Mouse (Mus musculus) megakaryocyte, embryonic 14.5 days (primary cell): ENCODE data around the gene Hba-a1. TPM values are rescaled to one million over a fixed set of nuclear protein-coding genes. Genes with fewer than 3 reads are reported as not detected.

Experiments used
- H3K27me3 ChIP-seq: replicated peaks from 2 replicates; pipeline ENCODE3; 2012; ENCODE audit warnings: inconsistent platforms
- H3K36me3 ChIP-seq: replicated peaks from 2 replicates; pipeline ENCODE3; 2012; ENCODE audit warnings: low read length, inconsistent platforms, mixed read lengths
- H3K4me1 ChIP-seq: 2 replicates; pipeline ENCODE4 v1.6.1; 2012; ENCODE audit warnings: inconsistent platforms
- H3K4me3 ChIP-seq: replicated peaks from 2 replicates; pipeline ENCODE3; 2012; ENCODE audit warnings: moderate library complexity, mild to moderate bottlenecking, inconsistent platforms
- H3K9me3 ChIP-seq: 2 replicates; pipeline ENCODE4 v1.6.1; 2012; ENCODE audit warnings: inconsistent platforms
- FLI1 ChIP-seq: IDR thresholded peaks from 2 replicates; pipeline ENCODE4 v1.6.1; 2012; ENCODE audit warnings: low read length, inconsistent platforms, mixed read lengths
- GATA1 ChIP-seq: IDR thresholded peaks from 3 replicates; pipeline ENCODE4 v1.6.1; 2012; ENCODE audit warnings: mixed read lengths, low read length, inconsistent platforms, borderline replicate concordance
- polyA plus RNA-seq: library from polyadenylated mRNA; stranded (reverse); fragments of >175 nt; gene quantifications from 2 replicates; pipeline ENCODE4 v1.2.3, GENCODE M21; 2012; ENCODE audit warnings: low replicate concordance; ENCODE audit not compliant: insufficient read depth

The Hba-a1 gene
- polyA plus RNA-seq, 1 experiment: 5,345 TPM

DNA sequence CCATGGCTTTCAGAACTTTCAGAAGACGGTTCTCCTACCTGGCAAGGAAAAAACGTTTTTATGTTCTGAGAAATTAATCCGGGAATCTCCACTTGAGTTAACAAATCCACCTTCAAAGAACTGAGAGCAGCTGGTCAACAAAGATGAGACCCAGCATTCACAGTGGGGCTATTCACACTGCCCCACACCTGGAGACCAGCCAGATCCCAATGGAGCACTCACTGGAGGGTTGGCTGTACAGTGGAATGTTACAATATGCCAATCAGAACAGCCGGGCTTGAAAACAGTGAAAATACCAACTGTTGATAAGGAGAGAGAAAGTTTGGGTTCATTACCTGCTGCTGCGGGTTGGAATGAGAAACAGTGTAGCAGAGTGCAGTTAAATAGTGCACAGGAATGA is 48.5 kb downstream of the Hba-a1 start:
- Histone ChIP-seq H3K27me3 (peaks cover 41% of the 10 kb centered on the region), H3K4me1 (peaks cover 8% of the 10 kb centered on the region; the same call in 1 of the 2 replicates), H3K36me3 (no peaks in the 10 kb centered on the region), H3K9me3 (peaks cover 11% of the 10 kb centered on the region), H3K4me3 (no peak overlapping the region)
- TF ChIP-seq FLI1: no peak
- TF ChIP-seq GATA1: no peak

DNA sequence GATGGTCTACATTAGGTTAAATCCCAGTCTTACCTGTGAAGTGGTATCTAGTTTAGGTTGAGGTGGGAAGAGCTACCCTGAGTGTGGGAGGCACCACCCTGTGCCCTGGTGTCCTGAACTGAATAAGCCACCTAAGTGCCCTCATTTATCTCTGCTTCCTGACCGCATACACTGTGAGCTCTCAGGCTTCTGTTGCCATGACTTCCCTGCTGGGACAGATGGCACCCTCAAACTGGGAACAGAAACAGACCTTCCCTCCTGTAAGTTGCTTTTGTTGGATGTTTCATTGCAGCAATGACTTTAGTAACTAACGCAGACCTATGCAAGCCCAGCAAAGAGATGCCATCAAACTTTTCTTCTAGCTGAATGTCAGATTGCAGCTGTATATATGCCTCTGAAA is 49.9 kb downstream of the Hba-a1 start:
- H3K9me3 ChIP-seq: peaks cover 15% of the 10 kb centered on the region
- no peaks in the 10 kb centered on the region for H3K36me3 ChIP-seq
- H3K4me1 ChIP-seq: peaks cover 8% of the 10 kb centered on the region; the same call in 1 of the 2 replicates
- no peak for TF ChIP-seq GATA1
- TF ChIP-seq FLI1: no peak
- no peak overlapping the region for H3K4me3 ChIP-seq
- H3K27me3 ChIP-seq: peaks cover 37% of the 10 kb centered on the region

Other genes starting within 250 kb of the Hba-a1 start
- gene Il9r, start 83.2 kb upstream of the Hba-a1 start, polyA plus RNA-seq: not detected in 2 replicates
- 15.1 and 78.7 TPM in 2 replicates for gene Snrnp25, start 78.1 kb upstream of the Hba-a1 start, polyA plus RNA-seq
- gene Rhbdf1, start 61.2 kb upstream of the Hba-a1 start, polyA plus RNA-seq: 16.1 and 37.2 TPM in 2 replicates
- gene Mpg, start 57.0 kb upstream of the Hba-a1 start, polyA plus RNA-seq: 3.6 and 8.8 TPM in 2 replicates
- gene Nprl3, start 15.8 kb upstream of the Hba-a1 start, polyA plus RNA-seq: 14.4 and 52.1 TPM in 2 replicates
- not detected in 2 replicates for gene Hba-x, start 7.1 kb upstream of the Hba-a1 start, polyA plus RNA-seq
- 2.9 TPM in 1 of 2 replicates, not detected in the other for gene Hbq1b, start 3.5 kb downstream of the Hba-a1 start, polyA plus RNA-seq
- 578 and 1,883 TPM in 2 replicates for gene Hba-a2, start 13.0 kb downstream of the Hba-a1 start, polyA plus RNA-seq
- gene Hbq1a, start 16.6 kb downstream of the Hba-a1 start, polyA plus RNA-seq: not detected in 2 replicates
- gene Sh3pxd2b, start 64.3 kb downstream of the Hba-a1 start, polyA plus RNA-seq: 1.3 and 2.1 TPM in 2 replicates
- gene Ubtd2, start 171.9 kb downstream of the Hba-a1 start, polyA plus RNA-seq: 0.96 TPM in 1 of 2 replicates, not detected in the other
- gene Efcab9, start 248.6 kb downstream of the Hba-a1 start, polyA plus RNA-seq: 0.38 TPM in 1 of 2 replicates, not detected in the other
- gene Stk10, start 249.8 kb downstream of the Hba-a1 start, polyA plus RNA-seq: 21.6 and 28.3 TPM in 2 replicates